Mouse (Mus musculus): ENCODE measurements around the gene Nrde2. TPM values are rescaled to one million over a fixed set of nuclear protein-coding genes. Genes with fewer than 3 reads are reported as not detected.
A peak's percentile ranks its signal among the peaks of the same experiment; 100 is the strongest.
"Not testable (repeated sequence)": the region's sequence is repeated elsewhere in the genome, so short reads cannot be mapped to it uniquely, and the experiment has no call there.

Nrde2 gene
- 10 to 100 TPM; 17.8 to 19.9 TPM for total RNA-seq (2021)

DNA sequence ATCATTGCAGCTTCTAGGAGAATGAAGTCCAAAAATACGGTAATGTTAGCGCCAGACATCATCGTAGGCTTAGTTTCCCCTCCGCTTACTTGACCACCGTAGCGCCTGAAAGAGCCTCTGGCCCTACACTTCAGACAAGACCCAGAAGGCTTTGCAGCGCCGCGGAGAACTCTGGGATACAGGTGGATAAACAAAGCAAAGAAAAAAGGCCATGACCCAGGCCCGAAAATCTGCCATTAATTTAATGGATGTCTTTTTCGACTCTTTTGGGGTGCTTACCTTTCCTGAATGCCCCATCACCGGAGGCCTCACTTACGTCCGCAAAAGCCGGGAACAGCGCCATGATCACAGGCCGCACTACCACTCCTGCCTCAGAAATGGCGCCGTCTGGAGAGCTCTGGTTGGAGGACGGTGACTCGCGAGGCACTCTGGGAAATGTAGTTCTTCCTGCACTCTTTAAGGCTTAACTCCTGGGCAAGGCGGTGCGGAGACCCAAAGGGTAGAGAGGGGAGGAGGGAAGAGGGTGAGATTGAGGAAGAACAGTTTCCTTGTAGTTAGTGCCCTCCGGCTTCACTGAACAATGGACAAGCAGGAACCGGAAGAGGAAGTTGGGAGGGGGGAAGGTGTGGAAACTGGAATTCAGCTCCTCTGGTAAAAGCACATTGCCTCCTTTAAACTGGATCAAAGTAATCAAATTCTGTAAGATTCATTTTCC lies at the start of gene Nrde2:
Gene Nrde2 (minus strand): TSS at position 393 of the 715 bp plus-strand sequence.
- intact Hi-C loops (cut with DNase I) = no loop called here
- peak; percentile 89 for DNase-seq

DNA sequence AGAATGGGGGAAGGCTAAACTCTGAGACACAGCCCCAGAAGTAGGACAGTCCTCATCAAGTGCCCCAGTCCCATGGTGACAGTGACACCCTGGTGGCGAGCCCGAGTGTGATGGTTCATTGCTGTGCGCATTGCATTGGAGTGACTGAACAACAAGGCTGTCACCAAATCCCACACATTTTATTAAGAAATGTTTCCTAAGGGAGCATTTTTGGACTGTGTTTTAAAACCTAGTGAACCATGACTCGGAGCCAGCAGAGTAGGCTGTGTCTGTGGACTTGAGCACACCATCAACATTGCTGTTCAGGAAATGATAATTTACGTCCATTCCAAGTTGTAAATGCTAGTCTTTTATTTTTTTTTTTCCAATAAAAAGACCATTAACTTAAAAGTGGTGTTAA lies 47.5 kb upstream of the Nrde2 start:
- DNase-seq = no peak
- intact Hi-C loops (cut with DNase I) = loop anchor here (5.0 to 10.0 kb wide), 2 partner anchors 70 to 368 kb away; no protein-coding TSS in a partner anchor

DNA sequence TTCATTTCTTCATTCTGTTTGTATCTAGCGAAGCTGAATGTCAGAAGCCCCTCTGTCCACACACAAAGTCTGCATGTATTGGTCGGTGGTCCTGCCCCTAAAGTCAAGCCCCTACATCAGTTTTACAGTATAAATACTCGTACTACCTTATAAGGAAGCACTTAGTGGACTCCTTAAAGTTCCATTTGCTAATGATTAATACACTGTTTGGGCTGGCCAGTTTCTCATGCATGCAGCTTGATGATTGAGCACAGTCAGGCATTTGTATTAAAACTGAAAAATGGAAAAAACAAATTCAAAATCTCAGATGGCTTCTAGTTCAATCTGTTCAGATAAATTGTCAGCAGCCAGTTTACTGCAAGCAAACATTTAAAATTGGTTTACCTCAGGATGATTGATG lies 47.1 kb upstream of the Nrde2 start:
- intact Hi-C loops (cut with DNase I) = loop anchor here (5.0 to 10.0 kb wide), 2 partner anchors 71 to 368 kb away; no protein-coding TSS in a partner anchor
- DNase-seq = no peak

DNA sequence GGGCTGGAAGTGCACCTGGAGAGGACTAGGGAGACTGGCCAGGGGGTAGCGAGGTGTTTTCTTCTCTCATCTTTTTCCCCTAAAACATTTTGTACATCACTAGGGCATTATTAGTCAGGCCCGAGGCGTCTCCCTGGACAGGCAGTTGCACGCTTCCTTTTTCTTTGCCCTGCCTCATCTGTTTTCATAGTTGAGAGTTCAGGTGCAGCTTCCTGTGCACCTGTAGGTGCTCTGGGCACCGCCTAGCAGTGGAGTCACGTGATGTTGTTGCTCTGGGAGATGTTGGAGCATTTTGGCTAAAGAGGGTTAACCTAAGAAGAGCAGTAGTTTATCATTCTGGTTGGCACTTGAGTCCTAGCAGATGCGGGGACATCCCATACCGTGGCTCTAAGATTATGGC lies 45.7 kb upstream of the Nrde2 start:
- intact Hi-C loops (cut with DNase I) = loop anchor here (5.0 to 10.0 kb wide), 2 partner anchors 72 to 370 kb away; no protein-coding TSS in a partner anchor
- no peak for DNase-seq

DNA sequence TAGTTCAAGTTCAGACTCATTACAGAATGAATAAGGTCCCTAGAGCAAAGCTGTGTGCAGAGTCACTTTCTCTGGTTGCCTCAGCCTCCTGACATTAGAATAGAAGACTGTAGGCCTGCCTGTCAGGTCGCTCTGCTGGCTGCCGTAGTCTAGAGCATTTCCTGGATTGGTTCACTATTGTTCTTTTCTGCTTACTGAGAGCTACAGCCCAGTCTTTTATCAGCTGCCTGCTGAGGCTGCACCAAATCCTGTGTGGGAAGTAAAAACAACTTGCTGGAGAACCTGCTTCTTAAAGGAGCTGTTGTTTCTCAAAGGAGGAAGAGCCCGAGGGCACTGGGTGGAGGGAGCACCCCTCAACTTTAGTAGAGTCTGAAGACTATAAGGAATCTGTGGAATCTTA lies 44.3 kb upstream of the Nrde2 start:
- no peak for DNase-seq
- intact Hi-C loops (cut with DNase I) = loop anchor here (2.0 to 10.0 kb wide), 3 partner anchors 134 to 371 kb away; no protein-coding TSS in a partner anchor

DNA sequence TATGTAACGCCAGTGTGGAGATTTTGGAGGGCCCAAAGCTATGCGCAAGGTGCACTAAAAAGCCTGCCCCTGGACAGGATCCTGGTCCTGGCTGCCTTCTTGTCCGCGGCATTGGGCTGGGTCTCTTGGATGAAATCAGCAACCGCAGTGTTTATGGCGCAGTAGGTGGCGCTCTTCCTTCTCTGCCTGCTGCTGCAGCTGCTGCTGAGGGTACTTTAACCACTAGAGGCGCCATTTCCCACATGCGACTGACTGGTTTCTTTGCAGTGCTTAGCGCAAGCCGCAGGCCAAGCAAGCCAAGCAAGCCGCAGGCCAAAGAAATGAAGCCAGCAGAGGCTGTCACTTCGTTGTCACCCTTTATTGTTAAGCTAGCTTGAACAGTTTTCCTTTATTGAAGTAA lies 42.4 kb upstream of the Nrde2 start:
- DNase-seq = peak; percentile 95
- intact Hi-C loops (cut with DNase I) = loop anchor here (2.0 to 10.0 kb wide), 3 partner anchors 135 to 373 kb away; no protein-coding TSS in a partner anchor

DNA sequence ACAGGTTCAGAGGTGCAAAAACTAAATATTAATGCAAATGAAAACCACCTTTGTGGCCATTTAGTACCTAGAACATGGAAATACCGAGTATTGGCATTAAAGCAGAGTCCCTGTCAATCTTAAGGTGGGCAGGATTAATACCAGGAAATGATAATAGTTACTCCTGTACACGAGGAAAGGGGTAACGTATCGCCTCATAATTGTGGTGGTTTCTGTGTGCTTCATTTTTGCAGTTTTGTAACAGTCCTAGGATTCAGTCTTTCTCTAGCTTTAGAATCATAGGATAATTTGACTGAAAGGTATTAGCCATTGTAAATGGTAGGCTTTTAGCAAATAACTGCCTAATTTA lies 41.9 kb upstream of the Nrde2 start:
- no peak for DNase-seq
- intact Hi-C loops (cut with DNase I) = loop anchor here (5.0 to 10.0 kb wide), 2 partner anchors 136 to 373 kb away; no protein-coding TSS in a partner anchor

DNA sequence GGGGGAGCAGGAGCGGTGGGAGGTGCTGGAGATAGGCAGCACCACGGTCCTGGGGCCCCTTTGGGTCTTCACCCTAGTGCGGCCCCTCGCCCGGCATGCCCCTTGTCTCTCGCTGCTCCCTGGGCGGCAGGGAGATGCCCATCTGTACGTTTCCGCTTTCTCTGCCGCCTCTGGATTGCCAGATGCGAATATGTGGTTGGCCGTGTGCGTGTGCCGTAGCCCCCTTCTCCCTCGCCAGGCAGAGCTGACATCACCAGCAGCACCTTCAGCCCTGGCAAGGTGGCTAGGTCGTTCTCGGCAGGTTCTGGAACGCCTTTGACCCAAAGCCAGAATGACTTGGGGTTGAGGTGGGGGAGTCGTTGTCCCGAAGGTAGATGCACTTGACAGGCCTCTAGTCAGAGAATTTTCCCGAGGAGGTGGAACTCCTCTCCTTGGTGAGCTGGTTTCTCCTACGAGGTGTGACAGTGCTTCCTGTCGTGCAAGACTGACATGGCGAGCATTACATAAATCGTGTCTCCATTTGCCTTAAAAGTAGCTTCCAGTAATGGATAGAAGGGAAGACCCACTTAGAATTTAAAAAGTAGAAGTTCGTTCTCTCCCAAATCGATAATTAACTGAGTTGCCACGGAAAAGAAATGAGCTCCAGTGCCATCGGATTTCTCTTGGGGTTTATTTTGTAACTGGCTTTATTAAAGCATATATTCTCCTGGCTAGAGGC lies 41.4 kb upstream of the Nrde2 start:
- DNase-seq = no peak
- intact Hi-C loops (cut with DNase I) = loop anchor here (5.0 to 10.0 kb wide), 2 partner anchors 136 to 374 kb away; no protein-coding TSS in a partner anchor

DNA sequence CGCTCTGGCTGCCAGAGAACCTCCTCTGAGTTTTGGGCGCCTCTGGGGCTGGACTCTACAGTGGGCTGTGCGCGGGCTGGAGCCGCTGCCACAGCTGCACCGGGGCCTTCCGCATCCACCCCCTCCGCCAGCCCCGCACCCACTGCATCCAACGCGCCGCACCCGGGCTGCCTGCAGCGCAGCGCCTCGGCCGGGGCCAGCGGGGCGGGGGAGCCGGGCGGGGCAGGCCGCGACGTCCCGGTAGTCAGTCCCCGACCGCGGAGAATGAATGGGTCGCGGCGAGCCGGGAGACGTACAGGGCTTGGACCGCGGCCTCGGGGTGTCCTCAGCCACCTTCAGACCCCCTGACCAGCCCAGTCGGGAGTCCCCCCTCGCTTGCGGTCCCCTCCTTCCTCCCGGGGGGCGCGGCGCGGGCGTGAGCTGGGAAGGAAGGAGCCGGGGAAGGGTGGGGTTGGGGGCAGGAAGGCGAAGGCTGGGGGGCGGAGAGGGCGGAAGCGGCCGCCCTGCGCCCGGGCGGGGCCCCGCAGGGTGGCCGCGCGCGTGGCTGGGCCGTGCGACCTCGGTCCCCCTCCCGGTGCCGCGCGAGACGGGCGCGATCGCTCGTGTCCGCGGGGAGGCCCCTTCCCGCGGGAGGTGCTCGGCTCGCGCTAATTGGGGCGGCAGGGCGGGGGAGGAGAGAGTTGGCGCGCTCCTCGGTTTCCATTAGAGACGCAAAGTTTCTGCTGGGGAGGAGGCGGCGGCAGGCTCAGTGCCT lies 40.6 kb upstream of the Nrde2 start:
- peak; percentile 60 for DNase-seq
- intact Hi-C loops (cut with DNase I) = loop anchor here (5.0 to 10.0 kb wide), 2 partner anchors 137 to 375 kb away; no protein-coding TSS in a partner anchor

DNA sequence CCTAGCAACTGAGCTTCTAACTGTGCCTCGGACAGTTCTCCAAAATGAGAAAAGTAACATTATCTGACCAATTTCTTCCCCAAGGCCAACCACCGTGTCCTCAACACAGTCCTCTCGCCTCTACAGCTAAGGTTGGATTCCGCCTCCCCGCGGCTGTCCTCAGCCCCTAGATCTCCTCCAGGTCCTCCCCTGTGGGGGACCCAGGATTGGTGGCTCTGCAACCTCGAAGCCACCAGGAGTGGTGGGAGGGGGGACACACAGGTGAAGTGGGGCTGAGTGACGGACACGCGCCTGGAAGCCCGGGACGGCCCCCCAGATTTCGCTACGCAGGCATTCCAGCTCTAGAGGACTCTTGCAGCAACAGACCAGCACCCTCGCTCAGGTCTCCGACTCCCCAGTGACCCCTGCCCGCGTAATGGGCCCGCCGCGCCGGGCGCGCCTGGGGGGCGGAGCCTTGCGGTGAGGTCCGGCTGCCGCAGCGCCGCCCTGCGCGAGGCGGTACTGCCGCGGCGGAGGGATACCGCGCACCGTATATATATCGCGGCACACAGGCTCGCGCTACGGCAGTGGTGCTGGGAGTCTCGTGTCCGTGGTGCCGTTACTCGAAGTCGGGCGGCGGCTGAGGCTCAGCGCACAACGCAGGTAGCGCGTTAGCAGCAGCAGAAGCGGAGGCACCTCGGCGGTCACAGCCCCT lies 39.7 kb upstream of the Nrde2 start, which contains the start of gene Calm1:
Gene Calm1 (plus strand): TSS at position 469 of the 694 bp plus-strand sequence.
- DNase-seq = peak; percentile 94
- intact Hi-C loops (cut with DNase I) = no loop called here

DNA sequence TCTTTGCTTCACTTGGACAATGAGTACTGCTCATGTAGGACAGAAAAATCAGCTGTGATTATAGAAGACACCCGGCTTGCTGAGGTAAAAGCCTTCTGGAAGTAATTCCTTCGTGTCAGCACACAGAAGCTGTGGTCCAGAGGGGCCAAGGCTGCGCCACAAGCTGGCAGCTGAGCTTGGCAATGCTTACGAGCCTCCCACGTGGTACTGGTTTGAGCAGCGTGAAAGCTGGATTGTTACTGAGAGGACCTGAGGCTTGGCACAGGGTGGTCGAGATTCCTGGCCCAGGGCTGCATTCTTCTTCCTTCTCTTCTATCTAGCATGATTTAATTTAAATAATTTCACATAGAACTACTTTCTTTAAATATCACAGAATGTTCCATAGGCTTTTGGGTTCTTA lies 37.3 kb upstream of the Nrde2 start:
- intact Hi-C loops (cut with DNase I) = no loop called here
- peak; percentile 48 for DNase-seq

DNA sequence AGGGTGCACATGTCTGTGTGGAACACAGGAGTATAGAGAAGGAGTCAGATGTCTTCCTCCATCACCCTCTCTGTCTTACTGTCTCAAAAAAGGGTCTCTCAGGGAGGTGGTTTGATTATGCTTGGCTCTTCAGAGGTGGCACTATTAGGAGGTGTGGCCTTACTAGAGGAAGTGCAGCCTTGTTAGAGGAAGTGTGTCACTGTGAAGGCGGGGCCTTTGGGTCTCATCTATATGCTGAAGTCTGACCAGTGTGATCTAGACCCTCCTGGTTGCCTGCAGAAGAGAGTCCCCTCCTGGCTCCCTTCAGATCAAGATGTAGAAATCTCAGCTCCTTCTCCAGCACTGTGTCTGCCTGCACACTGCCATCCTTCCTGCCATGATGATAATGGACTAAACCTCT lies 34.7 kb upstream of the Nrde2 start:
- intact Hi-C loops (cut with DNase I) = no loop called here

DNA sequence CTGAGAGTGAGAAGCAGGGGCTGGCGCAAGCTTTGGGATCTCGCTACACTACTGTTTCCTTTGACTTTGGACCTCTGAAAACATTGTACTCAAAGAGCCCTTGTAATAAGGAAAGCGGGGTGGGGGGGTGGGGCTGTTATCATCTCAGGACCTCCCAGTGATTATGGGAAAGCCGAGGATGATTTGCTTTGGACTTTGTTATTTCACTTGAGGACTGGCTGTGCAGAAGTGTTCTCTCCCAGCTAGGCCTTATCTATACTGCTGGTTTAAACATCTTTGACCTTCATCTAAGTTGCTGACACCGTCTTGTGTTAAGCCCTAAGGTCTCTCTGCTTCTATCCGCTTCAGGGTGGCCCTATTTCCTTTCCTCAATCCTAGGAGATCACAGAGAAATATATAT lies 31.3 kb upstream of the Nrde2 start:
- intact Hi-C loops (cut with DNase I) = no loop called here
- DNase-seq = no peak

More for the DNA sequence above, 34.7 kb upstream of the Nrde2 start:
- DNase-seq = no peak

DNA sequence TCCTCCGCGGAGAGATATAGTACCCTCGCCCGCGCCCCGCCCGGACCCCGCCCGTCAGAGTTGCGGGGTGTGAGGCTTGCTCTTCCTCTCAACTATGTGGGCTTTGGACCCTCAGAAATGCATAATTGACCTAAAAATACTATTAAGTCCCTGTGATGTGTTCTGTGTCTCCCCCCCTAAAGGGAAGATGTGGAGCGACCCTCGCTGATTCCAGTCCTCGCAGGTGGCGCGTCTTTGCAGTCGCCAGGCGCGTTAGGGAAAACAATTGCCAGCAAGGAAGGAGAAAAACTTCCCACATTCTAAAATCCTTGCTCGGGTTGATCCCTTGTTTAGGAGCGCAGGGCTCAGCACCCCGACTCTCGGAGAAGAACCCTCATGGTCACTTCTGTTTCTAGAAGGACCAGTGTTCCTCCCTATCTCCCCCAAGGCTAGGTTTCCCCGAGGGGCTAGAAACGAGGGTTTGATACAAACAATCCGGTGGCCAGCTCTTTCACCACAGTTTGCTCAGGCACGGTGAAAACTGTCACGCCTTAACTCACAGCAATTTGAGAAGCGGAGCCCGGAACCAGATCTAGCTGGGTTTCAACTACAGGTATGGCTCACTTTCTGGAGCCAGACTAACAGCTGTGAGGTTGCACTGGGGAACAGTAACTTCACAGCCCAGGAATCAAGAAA lies 28.4 kb upstream of the Nrde2 start:
- DNase-seq = no peak
- intact Hi-C loops (cut with DNase I) = no loop called here

DNA sequence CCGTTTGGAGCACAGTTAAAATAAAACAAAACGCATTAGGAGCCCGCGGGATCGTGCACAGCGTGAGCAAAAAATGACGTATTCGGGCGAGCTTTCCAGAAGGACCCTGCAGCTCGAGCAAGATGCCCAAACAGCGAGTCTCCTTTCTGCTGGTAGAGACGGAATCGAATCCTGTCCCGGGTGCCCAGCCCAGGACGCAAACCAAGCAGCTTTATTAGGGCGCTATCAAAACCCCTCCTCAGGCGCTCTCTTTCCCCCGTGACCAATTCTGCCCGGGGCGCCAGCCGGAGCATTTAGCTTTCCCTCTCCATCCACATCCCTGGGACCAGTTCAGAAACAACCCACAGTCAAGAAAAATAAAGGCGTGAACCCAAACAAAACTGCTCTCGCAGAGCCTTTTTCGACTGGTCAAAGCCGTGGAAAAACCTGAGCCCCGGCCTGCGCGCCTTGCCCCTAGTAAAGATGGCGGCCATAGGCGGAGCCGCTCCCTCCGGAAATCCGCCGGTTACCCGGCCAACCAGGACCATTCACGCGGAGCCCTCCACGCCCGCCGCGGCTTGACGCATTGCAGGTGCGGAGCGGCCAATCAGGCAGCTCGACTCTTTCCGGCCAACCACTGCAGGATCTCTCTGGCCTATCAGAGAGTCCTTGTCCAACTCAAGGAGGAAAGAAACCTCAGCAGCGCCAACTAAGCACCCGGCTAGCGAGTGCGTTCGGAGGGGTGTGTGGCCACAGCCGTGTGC lies 27.7 kb upstream of the Nrde2 start:
- intact Hi-C loops (cut with DNase I) = no loop called here
- peak; percentile 99 for DNase-seq

DNA sequence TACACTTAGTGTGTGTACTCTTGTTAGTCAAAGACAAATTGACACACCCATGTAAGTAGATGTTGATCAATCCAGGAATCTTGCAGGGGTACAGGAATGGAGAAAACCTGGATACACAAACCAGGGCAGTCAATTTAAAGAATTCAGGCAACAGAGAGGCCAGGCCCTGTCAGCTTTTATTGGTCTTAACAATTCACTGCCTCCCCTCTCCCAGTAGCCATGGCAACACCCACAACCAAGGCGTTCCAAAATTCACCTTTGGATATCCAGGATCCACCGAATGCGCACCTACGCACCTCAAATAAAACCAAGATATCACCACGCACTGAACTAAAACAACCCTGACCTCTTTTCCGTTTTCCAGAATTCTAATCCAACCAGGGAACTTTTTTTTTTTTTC lies 26.9 kb upstream of the Nrde2 start:
- DNase-seq = peak; percentile 21
- intact Hi-C loops (cut with DNase I) = no loop called here

DNA sequence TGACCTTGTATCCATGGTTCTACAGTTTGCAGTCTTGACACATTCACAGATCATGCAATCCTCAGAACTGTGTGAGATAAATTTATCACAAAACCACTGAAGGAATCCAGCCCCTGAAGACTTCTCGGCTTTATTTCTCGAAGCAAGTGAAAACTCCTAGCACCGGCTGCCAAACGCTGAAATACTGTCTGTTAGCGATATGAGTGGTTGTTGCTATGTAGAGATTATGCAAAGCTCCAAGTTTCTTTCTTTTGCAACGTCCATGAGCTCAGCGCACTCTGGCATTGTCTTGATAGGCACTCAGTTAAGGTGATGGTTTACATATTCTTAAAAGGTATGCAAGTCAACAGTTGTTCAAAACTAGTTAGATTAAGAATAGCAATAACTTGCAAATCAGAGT lies 26.4 kb upstream of the Nrde2 start:
- DNase-seq = no peak
- intact Hi-C loops (cut with DNase I) = no loop called here

DNA sequence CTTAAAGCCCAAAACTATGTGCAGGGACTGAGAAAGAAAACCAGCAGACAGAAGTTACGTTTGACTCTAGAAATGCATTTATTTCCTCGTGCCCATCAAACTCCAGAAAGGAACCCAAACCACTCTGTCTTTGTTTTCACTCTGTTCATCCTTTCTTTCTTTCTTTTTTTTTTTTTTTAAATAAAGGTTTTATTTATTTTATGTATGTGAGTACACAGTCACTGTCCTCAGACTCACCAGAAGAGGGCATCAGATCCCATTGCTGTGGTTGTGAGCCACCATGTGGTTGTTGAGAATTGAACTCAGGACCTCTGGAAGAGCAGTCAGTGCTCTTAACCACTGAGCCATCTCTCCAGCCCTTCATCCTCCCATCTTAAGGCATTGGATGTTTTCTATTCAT lies 25.5 kb upstream of the Nrde2 start:
- DNase-seq; intact Hi-C loops (cut with DNase I): not testable (repeated sequence)

DNA sequence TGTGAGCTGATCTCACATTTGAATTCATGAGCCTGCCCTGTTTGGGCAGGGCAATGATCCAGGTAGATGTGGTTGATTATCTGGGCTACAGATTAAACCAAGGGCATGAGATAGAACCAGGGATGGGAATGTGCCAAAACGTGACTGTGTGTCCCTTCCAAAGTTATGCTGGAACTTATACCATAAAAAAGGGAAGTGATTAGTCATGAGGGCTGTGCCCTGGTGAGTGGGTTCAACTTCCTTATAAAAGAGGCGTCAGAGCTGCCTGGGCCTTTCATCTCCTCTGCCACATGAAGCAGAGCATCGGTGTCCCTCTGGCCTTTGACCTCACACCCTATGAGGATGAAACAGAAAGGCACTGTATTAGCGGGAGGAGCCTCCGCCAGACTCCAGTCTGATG lies 24.5 kb upstream of the Nrde2 start:
- intact Hi-C loops (cut with DNase I) = no loop called here
- no peak for DNase-seq

Measured in left cerebral cortex, postnatal 4 days (tissue).